Mouse (Mus musculus) lung, adult 2 months (tissue): ENCODE data around the gene Tec. TPM values are rescaled to one million over a fixed set of nuclear protein-coding genes. Genes with fewer than 3 reads are reported as not detected.

Experiments
- DNase-seq: peaks from one replicate; pipeline ENCODE4 v3.0.0; 2022
- H3K4me1 ChIP-seq: fragments of 200-500 bp; 2 replicates; pipeline ENCODE4 v1.6.1; 2011; ENCODE audit warnings: low read length; ENCODE audit not compliant: control insufficient read depth, insufficient read depth
- H3K4me3 ChIP-seq: fragments of 200-500 bp; replicated peaks from 2 replicates; pipeline ENCODE3; 2011; ENCODE audit warnings: low read depth, mild to moderate bottlenecking, control low read depth, low read length; ENCODE audit errors: extremely low read depth
- CTCF ChIP-seq: fragments of 200-500 bp; IDR thresholded peaks from 2 replicates; pipeline ENCODE4 v1.5.1; 2011; ENCODE audit warnings: mild to moderate bottlenecking, low read length, control low read depth; ENCODE audit not compliant: insufficient read depth
- POLR2A ChIP-seq: fragments of 200-500 bp; IDR thresholded peaks from 2 replicates; pipeline ENCODE4 v1.6.1; 2011; ENCODE audit warnings: low read depth, mild to moderate bottlenecking, control low read depth, low read length, borderline replicate concordance; ENCODE audit errors: extremely low read depth
- WGBS: fragments of 180-500 bp; shearing (Covaris S2); methylation state at CpG from one replicate; pipeline ENCODE4 v1.1.7; 2018; 5-methylcytosine and 5-hydroxymethylcytosine counted together
- polyA plus RNA-seq: library from polyadenylated mRNA; depleted of rRNA; stranded (reverse); fragments of >200 nt; gene quantifications from 2 replicates; pipeline ENCODE4 v1.2.3, GENCODE M21; 2012

Gene Tec
- polyA plus RNA-seq, 1 experiment, result 4.2 TPM

DNA sequence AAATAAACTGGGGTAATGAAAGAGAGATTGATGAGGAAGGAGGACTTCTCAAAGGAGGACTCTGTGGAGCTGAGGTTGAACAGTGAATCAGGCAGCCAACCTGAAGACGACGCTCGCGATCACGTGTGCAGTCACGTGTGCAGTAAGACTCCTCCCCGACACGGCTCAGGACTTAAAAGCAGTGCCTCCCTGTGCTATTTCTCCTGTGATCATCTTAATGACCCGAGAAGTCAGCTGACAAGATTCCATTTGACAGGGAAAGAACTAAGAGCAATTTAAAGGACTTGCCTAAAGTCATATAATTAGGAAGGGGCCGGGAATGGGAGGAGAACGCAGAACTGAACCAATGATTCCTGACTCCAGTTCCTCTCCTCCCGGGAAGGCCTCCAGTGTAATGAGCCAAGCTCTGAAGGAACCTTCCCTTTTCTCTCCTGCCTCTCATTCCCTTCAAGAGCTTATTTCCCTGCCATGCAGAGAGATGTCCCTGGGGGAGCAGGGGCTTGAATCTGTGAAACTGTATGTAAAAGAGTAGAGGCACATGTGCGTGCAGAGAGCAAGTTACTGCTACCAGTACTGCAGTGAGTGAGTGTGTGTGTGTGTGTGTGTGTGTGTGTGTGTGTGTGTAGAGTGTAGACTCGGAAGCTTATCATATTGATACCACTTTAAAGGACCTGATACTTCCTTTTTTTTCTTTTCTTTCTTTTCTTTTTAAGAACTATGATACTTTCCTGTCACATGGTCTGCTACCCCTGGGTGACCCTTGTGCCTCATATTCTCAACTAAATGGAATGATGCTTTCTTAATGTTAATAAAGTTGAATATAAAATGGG is 1.7 kb upstream of the Tec start:
- no peak overlapping the region for H3K4me3 ChIP-seq
- 74% methylated on average over 14 of the region's 14 CpGs for WGBS
- DNase-seq, result no peak
- TF ChIP-seq CTCF (no peak), POLR2A (no peak)
- peaks cover 6% of the 10 kb centered on the region for H3K4me1 ChIP-seq

GRCm38 (mm10) chr5:72867036-72867672 is 1.1 kb downstream of the Tec start:
- H3K4me1 ChIP-seq, result peaks cover 6% of the 10 kb centered on the region
- DNase-seq, result no peak
- no peak for TF ChIP-seq POLR2A
- TF ChIP-seq CTCF, result no peak
- WGBS, result 38% methylated on average over 16 of the region's 16 CpGs
- peak overlapping the region; percentile 82 for H3K4me3 ChIP-seq

GRCm38 (mm10) chr5:72866260-72866905 is 1.9 kb downstream of the Tec start:
- WGBS, result 77% methylated on average over 6 of the region's 6 CpGs
- DNase-seq, result no peak
- no peak overlapping the region for H3K4me3 ChIP-seq
- TF ChIP-seq CTCF (no peak), POLR2A (no peak)
- H3K4me1 ChIP-seq, result peaks cover 6% of the 10 kb centered on the region

- no peak for DNase-seq
- 71% methylated on average over 3 of the region's 3 CpGs for WGBS
- no peak overlapping the region for H3K4me3 ChIP-seq
- TF ChIP-seq POLR2A, result no peak
- no peak for TF ChIP-seq CTCF
- peaks cover 6% of the 10 kb centered on the region for H3K4me1 ChIP-seq
Observed at GRCm38 (mm10) chr5:72864654-72865178, 3.6 kb downstream of the Tec start.

- WGBS, result 89% methylated on average over 9 of the region's 9 CpGs
- no peak for TF ChIP-seq POLR2A
- no peak for TF ChIP-seq CTCF
- no peak for DNase-seq
- Histone ChIP-seq H3K4me3 (no peak overlapping the region), H3K4me1 (peaks cover 6% of the 10 kb centered on the region)
Observed at GRCm38 (mm10) chr5:72863166-72863565, 5.1 kb downstream of the Tec start.

DNA sequence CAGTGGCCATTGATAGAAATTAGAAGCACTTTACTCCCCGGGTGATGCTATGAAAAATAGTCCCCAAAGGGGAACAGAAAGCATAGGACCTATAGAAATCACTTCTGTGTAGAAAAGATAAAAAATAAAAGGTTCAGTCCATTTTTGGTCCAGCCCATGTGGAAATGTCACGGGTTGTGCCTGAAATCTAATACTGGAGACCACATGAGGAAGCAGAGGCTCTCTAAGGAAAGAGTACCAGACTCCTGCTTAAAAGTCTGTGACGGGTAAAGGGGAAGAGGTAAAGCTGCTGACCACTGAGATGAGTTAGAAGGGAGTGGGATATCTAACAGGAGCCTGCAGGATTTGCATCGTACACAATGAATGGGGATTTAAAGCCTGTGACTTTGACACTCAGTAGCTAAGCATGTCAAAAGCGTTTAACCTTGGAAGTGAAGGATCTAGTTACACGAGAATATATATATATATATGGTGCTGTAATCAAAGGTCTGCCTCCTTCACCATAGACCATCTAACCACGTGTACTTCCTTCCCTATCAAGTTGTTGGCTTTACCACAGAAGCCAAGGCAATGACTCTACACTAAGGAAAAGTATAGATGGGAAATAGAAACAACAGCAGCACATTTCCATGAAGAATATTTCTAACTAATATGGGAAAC is 6.4 kb downstream of the Tec start:
- H3K4me3 ChIP-seq, result no peak overlapping the region
- TF ChIP-seq POLR2A, result no peak
- TF ChIP-seq CTCF, result no peak
- H3K4me1 ChIP-seq, result 0 out of 2 replicates have a peak, but pooled peaks cover under 1% of the 10 kb centered on the region
- no peak for DNase-seq
- 62% methylated on average over 7 of the region's 7 CpGs for WGBS

DNA sequence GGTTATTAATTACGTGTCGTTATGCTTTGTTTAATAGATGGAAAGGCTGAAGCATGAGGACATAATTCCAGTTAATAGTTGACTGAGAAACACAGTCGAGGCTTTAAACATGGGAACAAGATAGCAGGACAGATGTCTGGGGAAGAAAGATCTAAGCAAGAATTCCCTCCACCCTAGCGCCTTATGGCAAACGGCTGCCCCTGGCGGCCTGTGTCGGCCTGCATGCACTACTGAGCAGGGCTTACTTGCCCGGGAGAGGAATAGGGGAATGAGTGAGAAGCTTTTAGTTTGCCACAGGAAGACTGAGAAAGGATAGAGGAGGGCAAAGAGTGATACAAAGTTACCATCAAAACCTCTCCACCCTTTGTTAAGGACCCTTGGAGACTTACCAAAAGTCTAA is 7.4 kb downstream of the Tec start:
- Histone ChIP-seq H3K4me3 (no peak overlapping the region), H3K4me1 (no peaks in the 10 kb centered on the region)
- DNase-seq, result no peak
- TF ChIP-seq POLR2A (no peak), CTCF (no peak)
- 77% methylated on average over 8 of the region's 8 CpGs for WGBS

GRCm38 (mm10) chr5:72858306-72858705 is 10.0 kb downstream of the Tec start:
- Histone ChIP-seq H3K4me3 (no peak overlapping the region), H3K4me1 (peaks cover 5% of the 10 kb centered on the region; the same call in 1 of the 2 replicates)
- DNase-seq, result no peak
- no peak for TF ChIP-seq CTCF
- TF ChIP-seq POLR2A, result no peak
- 87% methylated on average over 12 of the region's 12 CpGs for WGBS

GRCm38 (mm10) chr5:72857756-72858155 is 10.5 kb downstream of the Tec start:
- peaks cover 5% of the 10 kb centered on the region; the same call in 1 of the 2 replicates for H3K4me1 ChIP-seq
- H3K4me3 ChIP-seq, result no peak overlapping the region
- TF ChIP-seq POLR2A, result no peak
- no peak for TF ChIP-seq CTCF
- DNase-seq, result no peak
- WGBS, result 60% methylated on average over 4 of the region's 4 CpGs
